Mouse (Mus musculus) duodenum, adult 2 months (tissue): ENCODE results near the gene Tmprss11f. TPM values are rescaled to one million over a fixed set of nuclear protein-coding genes. Genes with fewer than 3 reads are reported as not detected.

ENCODE experiments used
- polyA plus RNA-seq: library from polyadenylated mRNA; depleted of rRNA; stranded (reverse); fragments of >200 nt; gene quantifications from 2 replicates; pipeline ENCODE4 v1.2.3, GENCODE M21; 2012; ENCODE audit warnings: low replicate concordance; rRNA removed

Tmprss11f gene
- polyA plus RNA-seq, result not detected in 2 replicates

DNA sequence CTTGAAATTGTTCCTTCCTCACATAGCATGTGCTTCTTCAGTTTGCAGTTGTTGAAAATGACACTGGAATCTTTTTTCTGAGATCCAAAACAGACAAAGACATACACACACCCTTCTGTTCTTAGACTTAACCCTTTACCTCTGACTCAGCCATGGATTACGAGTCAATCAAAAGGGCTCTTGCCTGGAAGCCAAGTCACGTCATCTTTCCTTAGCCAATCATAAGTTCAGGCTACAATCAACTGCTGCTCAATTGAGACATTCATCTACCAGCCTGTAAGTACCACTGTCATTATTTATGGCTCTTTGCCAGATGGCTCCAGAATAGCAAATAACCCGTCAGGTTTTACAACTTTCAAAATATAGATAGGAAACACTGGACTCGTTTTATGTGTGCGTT is at the start of gene Tmprss11f:
Gene Tmprss11f (minus strand): TSS at position 101 of the 400 bp plus-strand sequence.

DNA sequence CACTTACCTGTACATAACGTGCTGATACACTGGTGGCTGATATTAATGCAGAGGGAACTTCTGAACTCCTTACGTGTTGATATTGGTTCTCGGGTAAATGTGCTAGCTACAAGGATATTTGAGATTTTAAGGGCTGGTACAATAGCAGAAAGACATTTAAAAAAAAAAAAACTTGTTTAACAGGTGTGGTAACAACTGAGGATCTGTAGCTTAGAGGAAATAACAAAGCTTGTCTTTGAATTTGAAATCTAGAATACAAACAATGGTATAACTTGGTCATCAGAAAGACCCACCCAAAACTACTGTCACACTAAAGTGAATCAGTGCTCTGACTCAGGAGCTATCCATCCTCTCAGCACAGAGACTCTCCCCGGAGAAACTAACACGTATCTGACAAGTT is 44.0 kb upstream of the Tmprss11f start, which contains the start of gene Tmprss11b:
Gene Tmprss11b (minus strand): TSS at position 101 of the 400 bp plus-strand sequence.

DNA sequence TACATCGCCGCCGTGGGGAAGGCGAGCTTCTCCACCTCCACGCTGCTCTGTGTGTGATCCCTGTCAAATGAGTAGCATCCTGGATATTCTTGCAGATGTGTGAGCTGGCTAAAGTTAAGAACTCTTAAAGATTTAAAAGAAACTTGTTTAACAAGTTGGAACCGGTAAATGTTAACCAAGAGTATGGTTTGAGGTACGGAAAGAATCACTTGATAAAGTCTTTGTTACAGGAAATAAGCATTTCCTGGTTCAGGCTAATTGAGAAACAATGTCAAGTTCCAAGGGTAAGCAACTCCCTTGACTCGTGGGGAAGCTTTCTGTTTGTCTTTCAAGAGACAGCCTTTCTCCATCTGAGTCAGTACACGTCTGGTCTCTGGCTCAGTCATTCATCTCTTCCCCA is 113.7 kb downstream of the Tmprss11f start, which contains the start of gene Tmprss11g:
Gene Tmprss11g (minus strand): TSS at position 101 of the 400 bp plus-strand sequence.

Other genes starting within 250 kb of the Tmprss11f start
- not detected in 2 replicates for gene Tmprss11a, start 163.4 kb downstream of the Tmprss11f start, polyA plus RNA-seq
- gene Tmprss11g, start 113.8 kb downstream of the Tmprss11f start, polyA plus RNA-seq, result not detected in 2 replicates
- not detected in 2 replicates for gene Tmprss11b, start 43.9 kb upstream of the Tmprss11f start, polyA plus RNA-seq
- gene Tmprss11e, start 113.4 kb upstream of the Tmprss11f start, polyA plus RNA-seq, result not detected in 2 replicates
- 2.5 and 3.5 TPM in 2 replicates for gene Ythdc1, start 171.8 kb upstream of the Tmprss11f start, polyA plus RNA-seq